Comparison of ENCODE assay signal across 29 mouse cellular contexts in the genomic region with DNA sequence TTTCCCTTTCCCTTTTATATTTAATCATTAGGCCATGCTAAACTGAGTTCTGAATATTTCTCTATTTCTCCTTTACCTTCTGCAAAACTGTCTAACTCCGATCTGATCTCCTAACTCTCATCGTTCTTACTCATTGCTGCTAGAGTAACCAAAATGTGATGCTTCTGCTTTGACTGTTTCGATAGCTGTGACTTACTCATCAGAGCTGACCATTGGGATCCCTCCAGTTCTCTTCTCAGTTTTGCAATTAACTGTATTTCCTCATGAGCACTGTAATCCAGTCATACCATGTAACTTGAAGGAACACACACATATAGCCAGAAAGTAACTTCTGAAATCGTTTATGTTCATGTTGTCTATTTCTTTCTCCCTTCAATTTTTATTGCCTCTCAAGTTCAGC.
A peak's percentile ranks its signal among the peaks of the same experiment; 100 is the strongest.
DNase-seq lines count a peak whose midpoint lies in the region; ATAC-seq and TF ChIP-seq lines count a peak whose summit lies in the region.
"Had no signal": no experiment of that assay in that cellular context is flagged by ENCODE, and none has a peak within 500 bp of the region (broad histone marks: within the 10 kb centered on the region; RNA-seq: fewer than 3 reads in every experiment).

No protein-coding gene starts in this region.

- no peaks in the 10 kb centered on the region for H3K4me1 ChIP-seq in lung, adult 2 months (ENCODE audit: control insufficient read depth, insufficient read depth, low read length)
- H3K4me1 ChIP-seq: embryonic facial prominence, embryonic 10.5 days; embryonic facial prominence, embryonic 13.5 days; forebrain, embryonic 12.5 days; forebrain, embryonic 15.5 days; heart, embryonic 10.5 days; heart, embryonic 13.5 days had no signal

- TF ChIP-seq CTCF in lung, adult 2 months (IDR thresholded peaks at IDR 0.05; ENCODE audit: insufficient read depth, low read length): no peak

- ATAC-seq in megakaryocyte progenitor cell, adult 5-6 weeks (replicated peaks; ENCODE audit: poor library complexity): peak; percentile 86
- ATAC-seq: forebrain, embryonic 15.5 days; hindbrain, postnatal 0 days; Patski had no signal

- no peak overlapping the region for H3K4me3 ChIP-seq in lung, adult 2 months (replicated peaks; ENCODE audit: extremely low read depth, low read depth, low read length)
- H3K4me3 ChIP-seq: embryonic facial prominence, embryonic 10.5 days; embryonic facial prominence, embryonic 13.5 days; erythroblast, embryonic 14.5 days; forebrain, embryonic 12.5 days; forebrain, embryonic 15.5 days; gastrocnemius, adult 2 months; heart, adult 2 months; heart, embryonic 10.5 days; heart, embryonic 13.5 days had no signal

- peak; percentile 19 for DNase-seq in lung, postnatal 25 days (ENCODE audit: low spot score)
- no peak for DNase-seq in lung, adult 2 months
- peak; percentile 3 for DNase-seq in adipocyte (ENCODE audit: low spot score)
- peak; percentile 36 for DNase-seq in gonadal fat pad, adult 2 months (ENCODE audit: low read depth)
- no peak for DNase-seq in kidney, adult 9 months
- DNase-seq in MN1 (ENCODE audit: low spot score): no peak
- no peak for DNase-seq in liver
- DNase-seq: adrenal gland, adult 2 months; adrenal gland, postnatal 14 days; cerebellum, adult 11-12 months; cerebellum, adult 8-10 months; cerebellum, postnatal 10 days; cerebellum, postnatal 36 days; embryo, embryonic 11 days; gastrocnemius, adult 2 months; gastrocnemius, postnatal 14 days; heart, adult 2 months; heart, postnatal 14 days; heart, postnatal 4 days had no signal

- TF ChIP-seq POLR2A in lung, adult 2 months (IDR thresholded peaks at IDR 0.05; ENCODE audit: borderline replicate concordance, extremely low read depth, low read depth, low read length): no peak

- WGBS in lung, adult 2 months: 83% methylated on average over 4 of the region's 4 CpGs

Comparison
In these comparisons a context has a peak if more than half of its experiments do, and no peak if none do; other contexts are left out.
1. DNase-seq: peak in lung, postnatal 25 days (single experiment), adipocyte (single experiment) and gonadal fat pad, adult 2 months (single experiment); none in lung, adult 2 months (single experiment), kidney, adult 9 months (single experiment), MN1 (single experiment) and liver (single experiment).